Mouse (Mus musculus): ENCODE data around the gene Copz1.

DNA sequence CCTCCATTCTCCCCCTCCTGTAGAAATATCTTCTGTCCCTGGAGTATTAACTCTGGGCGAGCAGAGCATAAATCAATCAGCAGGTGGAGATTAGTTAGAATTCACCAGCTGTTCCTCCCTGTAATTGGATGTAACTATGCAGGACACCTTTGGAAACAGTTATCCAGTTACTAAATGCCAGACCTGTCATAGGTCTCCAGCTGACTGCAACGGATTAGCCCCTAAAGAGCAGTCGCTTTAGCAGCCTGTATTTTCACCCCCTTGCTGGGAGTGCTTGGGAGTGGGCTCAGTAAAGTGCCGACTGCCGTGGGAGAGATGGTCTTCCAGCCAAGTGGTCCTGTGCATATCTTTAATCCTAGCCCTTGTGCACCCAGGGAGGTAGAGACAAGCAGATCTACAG is 17.1 kb downstream of the Copz1 start:
- TF ChIP-seq CTCF (IDR thresholded peaks at IDR 0.05; ENCODE audit: insufficient read depth, low read length), result no peak
- no peak for TF ChIP-seq POLR2A (IDR thresholded peaks at IDR 0.05; ENCODE audit: borderline replicate concordance, extremely low read depth, low read depth, low read length)
